Mouse (Mus musculus) adrenal gland, adult 18-20 months (tissue): ENCODE measurements around the gene Clec16a. TPM values are rescaled to one million over a fixed set of nuclear protein-coding genes. Genes with fewer than 3 reads are reported as not detected.

Source experiments
- DNase-seq, 2 experiments: peaks; one replicate each; pipeline ENCODE4 v3.0.0; 2021 to 2022; ENCODE audit warnings: low spot score in 2 of 2
- total RNA-seq, 2 experiments: library from RNA; stranded (reverse); gene quantifications; 1 replicate in 1 of 2; 2 replicates in 1 of 2; pipeline ENCODE4 v1.2.3; 2021

The Clec16a gene
- total RNA-seq, 2 experiments from 2014 or later, result 47.4 to 52.2 TPM

DNA sequence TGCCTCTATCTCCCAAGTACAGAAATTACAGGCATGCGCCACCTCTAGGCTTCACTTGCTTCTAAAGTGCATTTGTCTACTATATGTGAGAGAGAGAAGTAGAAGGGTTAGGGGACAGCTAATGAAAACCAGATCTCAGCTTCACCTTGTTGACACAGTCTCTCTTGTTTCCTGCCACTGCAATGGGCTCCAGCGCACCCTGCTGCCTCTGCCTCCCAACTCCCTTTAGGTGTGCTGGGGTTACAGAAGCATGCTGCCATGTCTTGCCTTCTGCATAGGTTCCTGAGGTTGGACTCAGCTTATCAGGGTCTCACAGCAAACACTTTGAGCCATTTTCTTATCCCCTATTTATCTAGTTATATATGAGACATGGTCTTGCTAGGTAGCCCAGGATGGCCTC lies 129.8 kb downstream of the Clec16a start:
- no peak for DNase-seq

DNA sequence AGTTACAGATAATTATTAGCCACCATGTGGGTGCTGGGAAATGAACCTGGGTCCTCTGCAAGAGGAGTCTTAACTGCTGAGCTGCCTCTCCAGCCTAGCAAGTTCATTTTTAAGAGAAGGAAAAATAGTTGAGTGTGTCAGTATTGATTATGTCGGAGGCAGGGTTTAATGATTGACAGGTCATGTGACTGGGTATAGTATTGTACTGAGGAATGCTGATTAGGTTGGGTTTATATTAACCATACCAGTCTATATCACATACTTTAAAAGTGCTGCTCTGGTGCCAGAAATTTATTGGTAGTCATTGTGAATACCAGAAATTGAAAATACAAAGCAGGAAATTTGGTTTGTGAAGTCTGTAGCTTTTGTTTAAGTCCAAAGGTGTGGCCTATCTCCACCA lies 130.5 kb downstream of the Clec16a start:
- no peak for DNase-seq

DNA sequence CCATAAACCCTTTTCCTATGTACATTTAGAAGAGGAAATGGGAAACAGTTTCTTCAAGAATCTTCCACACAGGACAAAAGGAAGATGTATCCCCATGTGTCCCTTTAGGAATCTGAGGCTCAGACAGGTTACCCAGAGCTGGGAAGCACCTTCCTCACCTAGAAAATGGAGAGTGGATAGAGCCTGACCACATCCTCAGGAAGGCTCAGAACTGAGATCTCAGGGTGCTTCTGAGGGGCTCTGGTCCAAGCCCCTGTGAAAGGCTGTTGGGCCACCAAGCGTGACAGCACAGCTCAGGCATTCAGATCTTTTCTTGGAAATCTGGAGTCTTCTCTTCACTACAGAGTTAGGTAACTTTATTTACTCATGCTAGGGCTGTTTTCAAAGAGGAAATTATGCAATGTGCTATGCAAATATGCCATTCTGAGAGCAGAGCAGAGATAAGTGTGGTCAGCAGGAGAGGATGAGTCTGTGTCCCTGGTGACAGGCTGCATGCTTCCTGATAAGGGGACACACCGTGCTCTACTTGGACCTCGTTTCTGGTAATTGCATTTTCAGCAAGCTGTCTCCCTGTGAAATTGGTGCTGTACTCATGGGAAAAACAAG lies 131.4 kb downstream of the Clec16a start:
- DNase-seq, result no peak

DNA sequence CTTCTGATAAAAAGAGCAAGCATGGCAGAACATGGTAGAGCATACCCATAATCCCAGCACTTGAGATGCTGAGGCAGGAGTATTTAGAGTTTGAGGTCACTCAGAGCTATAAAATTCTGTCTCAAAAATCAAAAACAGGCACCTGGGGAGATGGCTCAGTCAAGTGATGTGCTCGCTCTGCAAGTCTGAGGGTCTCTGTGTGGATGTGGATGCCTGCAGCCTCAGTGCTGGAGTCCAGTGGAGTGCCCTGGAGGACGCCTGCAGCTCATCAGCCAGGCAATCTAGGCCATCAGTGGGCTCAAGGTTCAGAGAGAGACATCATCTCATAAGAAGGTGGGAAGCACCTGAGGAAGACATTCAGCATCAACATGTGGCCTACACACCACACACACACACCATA lies 137.4 kb downstream of the Clec16a start:
- no peak for DNase-seq

DNA sequence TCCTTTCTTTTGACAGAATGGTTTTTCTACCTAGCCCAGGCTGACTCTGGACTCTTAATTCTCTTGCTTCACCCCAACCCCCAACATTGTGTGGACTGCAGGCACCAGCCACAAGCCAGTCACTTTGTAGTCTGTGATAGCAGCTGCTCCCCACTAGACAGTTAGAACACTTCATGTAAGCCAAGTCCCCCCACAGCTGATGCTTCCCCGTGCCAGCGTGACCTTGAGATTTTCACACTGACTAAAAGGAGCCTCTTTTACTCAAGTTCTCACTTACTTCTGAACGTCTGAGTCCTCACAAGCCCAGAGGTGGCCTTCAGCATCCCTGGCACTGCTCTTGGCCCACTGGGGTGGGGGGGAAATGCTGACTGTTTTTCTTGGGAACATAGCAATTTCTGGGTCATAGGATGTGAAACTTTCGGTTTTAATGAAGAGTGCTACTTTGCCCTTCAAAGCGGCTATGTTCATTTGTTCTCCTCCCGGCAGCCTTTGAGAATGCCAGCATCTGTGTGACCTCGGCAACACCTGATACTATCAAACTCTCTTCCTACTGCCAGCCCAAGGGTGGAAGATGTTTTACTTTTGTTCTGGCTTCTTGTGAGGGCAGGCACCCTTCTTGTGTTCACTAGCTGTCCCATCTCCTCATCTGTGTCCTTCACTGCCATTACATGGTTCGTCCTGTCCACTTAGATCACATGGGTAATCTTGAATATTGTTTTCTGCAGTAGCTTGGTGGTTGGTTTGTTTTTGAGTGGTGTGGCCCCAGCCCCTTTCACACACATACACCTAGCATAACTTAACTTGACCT lies 138.3 kb downstream of the Clec16a start:
- DNase-seq, result no peak

DNA sequence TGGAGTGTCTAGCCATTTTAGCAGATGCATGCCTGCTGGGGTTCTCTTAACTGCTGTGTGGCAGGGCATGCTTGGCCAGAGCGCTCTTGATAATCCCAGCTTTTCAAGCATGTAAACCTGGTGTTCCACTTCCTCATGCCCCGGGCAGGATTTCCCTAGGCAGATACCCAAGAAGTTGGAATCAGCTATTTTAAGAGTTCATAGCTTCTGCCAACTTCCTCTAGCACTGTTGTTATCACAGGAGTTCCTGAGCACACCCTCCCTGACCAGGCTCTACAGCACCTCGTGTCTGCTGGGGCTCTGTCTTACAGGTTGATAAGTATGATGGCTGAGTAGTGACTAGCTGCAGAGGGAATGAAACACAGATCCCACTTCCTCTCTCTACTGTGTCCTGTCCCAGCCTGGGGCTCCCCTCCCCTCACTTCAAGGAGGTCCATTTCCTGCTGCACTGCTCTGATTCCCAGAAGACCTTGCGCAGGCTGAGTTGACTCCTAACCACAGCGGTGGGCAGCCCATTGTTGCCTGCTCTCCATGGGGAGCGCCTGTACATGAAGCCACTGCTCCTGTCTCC lies 144.7 kb downstream of the Clec16a start:
- no peak for DNase-seq

DNA sequence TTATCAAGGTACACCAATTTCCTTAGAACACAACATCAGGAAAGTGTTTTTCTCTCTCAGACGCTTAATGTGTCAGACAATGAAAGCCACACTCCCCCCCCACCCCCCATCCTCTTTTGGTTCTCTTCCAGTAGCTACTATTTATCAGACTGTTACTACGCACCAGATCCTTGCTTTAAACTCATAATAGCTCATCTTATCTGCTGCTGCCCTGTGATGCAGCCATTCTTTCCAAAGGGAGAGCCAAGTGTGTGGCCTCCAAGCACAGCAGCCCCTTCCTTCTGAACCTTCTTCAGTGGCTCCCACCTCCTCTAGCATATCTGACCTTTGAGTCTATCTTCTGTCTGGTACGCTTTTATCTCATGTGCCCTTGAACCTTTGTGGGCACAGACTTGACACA lies 145.3 kb downstream of the Clec16a start:
- DNase-seq, result no peak

DNA sequence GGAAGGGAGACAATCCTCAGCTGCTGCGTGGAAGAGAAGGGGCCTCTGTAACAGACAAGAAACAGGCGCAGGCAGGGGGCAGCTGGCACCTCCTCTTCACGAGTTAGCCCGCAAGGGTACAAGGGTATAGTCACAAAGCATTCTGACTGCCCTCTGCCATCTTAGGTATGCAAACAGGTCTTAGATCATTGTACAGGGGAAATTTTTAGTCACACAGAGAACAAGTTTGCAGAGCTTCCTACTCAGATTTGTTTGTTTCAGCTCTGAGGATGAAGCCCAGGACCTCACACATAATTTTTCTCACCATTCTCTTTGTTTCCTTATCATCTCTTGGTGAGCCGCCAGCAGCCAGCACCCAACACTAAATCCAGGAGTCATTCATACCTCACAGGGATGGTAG lies 146.6 kb downstream of the Clec16a start:
- DNase-seq, result no peak

DNA sequence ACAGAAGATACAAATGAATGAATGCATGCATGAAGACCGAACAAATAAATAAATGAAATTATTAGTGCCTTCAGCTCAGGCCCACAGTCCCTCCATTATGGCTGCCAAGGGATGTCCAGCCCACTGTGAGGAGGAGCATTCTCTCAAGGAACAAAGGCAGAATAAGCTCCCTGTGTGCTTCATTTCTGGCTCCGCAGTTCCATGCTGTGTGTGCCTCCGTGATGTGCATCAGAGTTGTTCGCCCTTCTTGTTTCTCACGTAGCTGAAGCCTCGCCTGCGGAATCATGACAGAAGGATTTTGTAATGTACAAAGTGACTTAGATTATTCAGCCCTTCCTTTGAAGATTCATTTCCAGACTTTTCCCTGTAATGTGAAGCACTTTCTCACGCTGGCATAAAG lies 147.7 kb downstream of the Clec16a start:
- DNase-seq, result no peak

DNA sequence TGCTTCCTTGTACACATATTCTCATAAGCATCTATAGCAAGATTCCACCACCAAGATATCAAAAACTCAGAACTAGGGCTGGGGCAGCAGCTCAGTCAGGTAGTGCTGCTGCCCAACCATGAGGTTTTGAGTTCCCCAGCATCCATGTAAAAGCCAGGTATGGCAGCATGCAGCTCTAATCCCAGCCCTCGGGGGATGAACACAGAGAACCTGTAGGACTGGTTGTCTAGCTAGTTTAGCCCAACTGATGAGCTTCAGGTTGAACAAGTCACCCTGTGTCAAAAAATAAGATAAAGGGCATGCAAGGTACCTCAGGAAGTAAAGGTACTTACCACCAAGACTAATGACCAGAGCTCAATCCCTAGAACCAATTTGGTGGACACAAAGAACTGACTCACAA lies 148.3 kb downstream of the Clec16a start:
- DNase-seq, result no peak

DNA sequence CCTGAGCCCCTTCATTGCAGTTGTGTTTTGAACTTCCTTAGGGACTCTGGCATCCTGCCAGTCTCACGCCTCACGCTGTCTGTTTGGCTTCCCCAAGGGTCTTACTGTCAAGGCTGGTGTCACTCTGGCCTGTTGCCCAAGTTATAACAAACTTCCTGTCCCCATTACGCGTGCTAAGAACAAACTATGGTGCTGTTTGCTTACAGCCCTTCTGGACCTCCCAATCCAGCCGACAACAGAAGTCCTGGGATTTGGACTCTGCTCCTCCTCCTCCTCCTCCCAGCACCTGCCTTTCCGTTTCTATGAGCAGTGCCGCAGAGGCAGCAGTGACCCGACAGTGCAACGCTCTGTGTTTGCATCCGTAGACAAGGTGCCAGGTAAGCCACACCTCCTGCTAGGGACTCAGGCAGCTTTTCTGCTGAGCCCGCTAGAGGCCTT lies 149.3 kb downstream of the Clec16a start:
- no peak for DNase-seq

DNA sequence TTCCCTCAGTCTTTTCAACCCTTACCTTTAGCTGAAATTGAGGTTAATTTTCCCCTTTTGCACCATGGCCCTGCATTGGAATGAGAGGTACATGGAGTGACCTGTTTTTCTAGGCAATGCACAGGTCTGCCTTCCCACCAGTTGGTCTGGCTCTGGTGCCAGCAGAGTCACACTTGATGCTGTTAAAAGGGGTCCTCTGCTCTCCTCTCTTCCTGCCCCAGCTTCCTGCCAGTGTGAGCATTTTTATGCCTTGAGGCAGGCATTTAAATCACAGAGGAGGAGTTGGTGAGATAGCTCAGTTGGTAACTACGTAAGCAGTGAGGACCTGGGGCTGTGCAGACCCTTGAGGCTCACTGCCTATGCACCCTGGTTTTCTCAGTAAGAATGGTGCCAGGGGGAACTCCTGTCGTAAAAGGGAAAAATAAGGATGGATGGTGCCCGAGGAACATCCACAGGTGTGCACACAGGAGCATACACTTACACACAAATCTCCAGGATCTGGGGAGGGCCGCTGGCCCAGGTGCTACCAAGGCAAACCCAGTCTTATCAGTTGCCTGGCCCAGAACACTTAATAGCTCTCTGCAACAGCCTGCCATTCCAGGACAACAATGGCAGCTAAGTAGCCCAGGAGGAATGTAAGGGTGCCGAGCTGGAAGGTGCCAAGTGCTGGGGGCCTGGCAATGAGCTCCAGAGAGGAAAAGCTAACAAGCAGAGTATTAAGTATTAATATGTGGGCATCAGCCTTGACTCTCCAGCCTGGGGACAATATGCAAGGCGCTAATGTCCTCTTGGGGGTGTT lies 152.9 kb downstream of the Clec16a start:
- DNase-seq, result no peak

DNA sequence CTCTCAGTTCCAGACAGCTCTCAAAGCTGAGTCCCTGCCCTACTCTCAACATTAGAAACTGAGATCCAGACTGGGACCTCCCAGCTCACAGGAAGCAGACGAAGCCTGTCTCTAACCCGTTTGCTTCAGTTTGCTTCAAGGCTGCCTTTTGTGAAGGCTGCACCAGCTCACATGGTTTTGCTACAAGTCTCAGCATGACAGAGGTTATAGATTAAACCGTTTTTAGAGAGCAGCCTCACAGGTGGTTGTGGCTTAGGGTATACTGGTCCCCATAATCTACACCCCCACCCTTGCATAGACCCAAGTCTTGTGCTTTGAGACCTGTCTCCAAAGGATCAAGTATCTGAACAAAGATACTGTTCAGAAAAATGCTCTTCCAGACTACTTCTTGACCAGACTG lies 154.2 kb downstream of the Clec16a start:
- no peak for DNase-seq

DNA sequence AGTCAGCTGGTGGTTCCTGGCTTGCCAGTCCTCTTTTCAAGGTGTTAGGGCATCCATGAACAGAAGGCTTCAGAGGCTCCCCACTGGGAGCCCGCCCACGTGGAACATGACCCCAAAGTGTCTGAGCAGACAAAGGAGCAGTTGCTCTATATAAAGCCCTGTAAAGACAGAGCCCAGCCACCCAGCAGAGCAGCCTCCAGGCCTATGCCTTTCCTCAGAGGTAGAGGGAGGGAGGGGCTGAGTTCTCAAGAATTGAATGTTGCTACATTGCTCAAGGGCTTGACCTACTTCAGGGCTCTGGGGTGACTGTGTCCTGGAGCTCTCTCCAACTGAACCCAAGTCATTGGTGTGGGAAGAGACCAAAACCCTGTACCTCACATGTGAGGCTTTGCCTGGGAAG lies 155.0 kb downstream of the Clec16a start:
- no peak for DNase-seq

DNA sequence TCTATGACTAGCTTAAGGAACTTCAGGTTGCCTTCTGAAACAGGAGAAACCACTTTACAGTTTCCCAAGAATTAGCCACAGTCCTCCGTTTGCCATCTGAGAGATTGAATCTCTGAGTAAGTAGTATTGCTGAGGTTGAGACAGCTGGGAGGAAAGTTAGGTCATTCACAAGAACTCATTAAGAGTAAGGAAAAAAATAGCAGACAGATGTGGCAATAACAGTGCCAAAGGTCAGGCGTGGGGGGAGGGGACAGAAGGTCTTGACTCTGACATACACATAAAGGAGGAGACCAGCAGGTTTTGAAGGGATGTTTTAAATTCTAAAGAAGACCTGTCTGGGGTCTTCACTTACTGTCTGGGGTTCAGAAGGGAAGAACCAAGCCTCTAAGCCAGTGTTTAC lies 157.3 kb downstream of the Clec16a start:
- DNase-seq, result peak; percentile 42 to 43

DNA sequence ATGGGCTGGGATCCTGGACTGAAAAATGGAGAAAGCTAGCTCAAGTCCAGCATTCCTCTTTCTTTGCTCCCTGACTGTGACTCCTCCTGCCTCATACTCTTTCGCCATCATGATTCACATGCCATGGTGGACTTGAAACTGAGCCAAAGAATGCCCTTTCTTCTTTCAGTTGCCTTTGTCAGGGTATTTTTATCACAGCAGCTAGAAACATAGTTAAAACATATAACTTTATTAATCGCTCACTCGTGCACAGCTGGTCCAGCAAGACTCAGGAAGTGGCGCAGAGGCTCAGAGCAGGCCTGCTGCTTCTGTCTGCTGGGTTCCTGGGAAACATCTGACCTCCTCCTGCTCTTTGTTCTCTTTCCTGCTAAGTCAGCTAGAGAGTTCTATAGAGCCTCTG lies 158.8 kb downstream of the Clec16a start:
- peak in 1 of 2 experiments; percentile 33 for DNase-seq

DNA sequence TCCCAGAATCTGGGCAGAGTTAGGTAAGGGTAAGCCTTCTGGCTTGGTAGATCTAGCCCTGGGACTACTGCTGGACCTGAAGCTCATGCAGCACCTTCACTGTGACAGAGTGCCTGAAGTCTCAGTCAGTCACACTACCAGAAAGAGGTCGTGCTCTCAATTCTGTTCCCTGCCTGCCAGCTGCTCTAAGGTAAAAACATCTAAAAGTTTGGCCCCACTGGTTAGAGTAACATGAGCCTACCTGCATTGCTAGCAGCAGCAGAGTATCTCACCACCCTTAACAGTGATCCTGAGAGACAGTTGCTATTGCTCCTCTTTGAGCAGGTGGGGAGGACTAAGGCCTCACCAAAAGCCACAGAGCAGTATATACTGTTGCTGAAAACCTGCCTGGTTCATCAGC lies 160.3 kb downstream of the Clec16a start:
- DNase-seq, result no peak

DNA sequence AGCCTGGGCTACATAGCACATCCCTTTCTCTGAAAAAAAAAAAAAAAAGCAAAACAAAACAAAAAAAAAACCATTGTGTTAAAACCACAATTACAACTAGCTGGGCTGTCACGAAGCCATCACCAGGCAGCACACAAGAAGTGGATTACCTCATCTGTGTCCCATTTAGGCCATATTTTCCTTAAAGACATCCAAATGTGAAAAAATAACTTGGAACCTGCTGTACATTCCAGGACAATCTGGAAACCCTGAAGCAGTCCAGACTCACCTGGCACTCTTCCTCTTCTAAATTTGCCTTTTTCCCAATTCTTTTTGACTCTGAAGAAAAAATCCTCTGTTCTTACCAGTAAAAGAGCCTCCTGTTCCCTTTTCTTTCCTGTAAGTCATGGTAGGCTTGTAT lies 166.4 kb downstream of the Clec16a start:
- no peak for DNase-seq

DNA sequence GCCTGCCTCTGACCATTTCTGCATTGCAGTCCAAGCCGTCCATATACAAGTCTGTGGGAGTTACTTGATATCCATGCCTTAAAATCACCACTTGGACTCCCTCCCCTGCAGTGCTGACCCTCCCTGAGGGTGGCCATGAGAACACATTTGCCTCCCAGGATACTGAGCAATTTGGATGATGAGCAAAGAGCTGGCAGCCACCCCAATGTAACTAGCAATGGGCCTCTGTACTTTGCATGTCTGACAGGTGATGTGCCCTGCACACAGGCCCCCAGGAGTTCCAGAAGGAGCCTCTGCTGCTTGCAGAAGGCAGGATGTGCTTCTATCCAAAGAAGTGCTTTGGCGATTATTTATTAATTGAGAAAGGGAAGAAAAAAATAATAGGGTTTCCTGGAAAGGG lies 167.9 kb downstream of the Clec16a start:
- peak in 1 of 2 experiments; percentile 53 for DNase-seq

DNA sequence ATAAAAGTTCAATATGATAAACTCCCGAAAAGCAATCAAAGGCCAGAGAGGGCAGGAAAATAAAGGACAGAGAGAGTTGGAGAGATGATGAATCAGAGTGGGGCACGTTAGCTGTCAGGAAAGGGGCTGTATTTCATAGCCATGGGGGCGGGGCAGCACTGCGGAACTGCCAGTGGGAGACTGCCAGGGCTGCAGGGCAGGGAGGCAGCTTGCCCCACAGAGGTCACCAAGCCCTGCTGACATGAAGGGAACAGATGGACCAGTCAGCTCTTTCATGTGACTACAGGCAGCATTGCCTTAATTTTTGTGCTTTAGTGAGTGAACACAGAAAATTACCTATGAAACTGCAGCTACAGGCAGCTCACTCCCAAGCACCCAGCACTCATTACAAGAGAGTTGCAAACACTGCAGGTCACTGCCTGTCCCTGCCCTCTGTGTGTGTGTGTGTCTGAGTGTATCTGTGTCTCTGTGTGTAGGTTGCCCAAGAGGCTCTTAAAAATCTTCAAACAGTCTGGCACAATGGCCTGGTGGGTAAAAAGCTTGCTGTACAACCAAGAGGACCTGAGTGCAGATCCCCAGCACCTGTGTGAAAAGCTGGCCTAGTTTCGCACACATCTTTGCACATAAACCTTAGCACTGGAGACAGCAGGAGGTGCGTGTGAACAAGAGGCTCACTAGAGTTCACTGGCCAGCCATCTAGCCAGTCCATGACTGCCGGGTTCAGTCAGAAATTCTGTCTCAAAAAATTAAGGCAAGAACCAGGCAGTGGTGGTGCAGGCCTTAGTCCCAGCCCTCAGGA lies 168.5 kb downstream of the Clec16a start:
- DNase-seq, result peak; percentile 66 to 74

DNA sequence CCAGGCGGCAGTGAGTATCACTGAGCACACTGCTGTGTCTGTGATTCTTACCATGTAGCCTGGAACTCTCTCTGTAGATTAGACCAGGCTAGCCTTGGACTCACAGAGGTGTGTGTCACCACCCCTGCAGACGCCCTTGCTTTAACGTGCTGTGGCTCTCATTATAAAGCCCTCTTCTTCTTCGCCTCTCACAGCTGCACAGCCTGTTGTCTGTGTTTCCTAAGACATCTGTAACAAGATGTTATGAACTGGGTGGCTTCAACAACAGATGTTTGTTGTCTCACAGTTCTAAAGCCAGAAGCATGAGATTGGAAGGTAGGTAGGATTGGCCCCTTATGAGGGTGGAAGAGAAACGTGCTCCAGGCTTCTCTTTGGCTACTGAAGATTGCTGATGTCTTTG lies 170.1 kb downstream of the Clec16a start:
- no peak for DNase-seq
